Mouse (Mus musculus) heart, postnatal 0 days (tissue): ENCODE results near the gene Pitx3. TPM values are rescaled to one million over a fixed set of nuclear protein-coding genes. Genes with fewer than 3 reads are reported as not detected.
A peak's percentile ranks its signal among the peaks of the same experiment; 100 is the strongest.

Experiments
- ATAC-seq: fragments of 200-750 bp; cut with Nextera tagmentation; 2 replicates; pipeline ENCODE4 v1.8.0; 2017; ENCODE audit warnings: low read depth, moderate number of reproducible peaks, moderate library complexity; ENCODE audit not compliant: insufficient read depth
- DNase-seq: peaks from one replicate; pipeline ENCODE4 v3.0.0-alpha.2; 2016; ENCODE audit warnings: low spot score
- H3K27ac ChIP-seq: fragments of 300-500 bp; sonication (generic); 2 replicates; pipeline ENCODE4 v1.5.1; 2014; ENCODE audit warnings: low read depth, mild to moderate bottlenecking
- H3K27me3 ChIP-seq: fragments of 300-500 bp; sonication (generic); 2 replicates; pipeline ENCODE4 v1.6.1; 2014; ENCODE audit warnings: low read length, mixed read lengths; ENCODE audit not compliant: control insufficient read depth, insufficient read depth
- H3K36me3 ChIP-seq: fragments of 300-500 bp; sonication (generic); replicated peaks from 2 replicates; pipeline ENCODE4 v1.6.1; 2014; ENCODE audit warnings: low read length, mixed read lengths; ENCODE audit not compliant: control insufficient read depth, insufficient read depth
- H3K4me1 ChIP-seq: fragments of 300-500 bp; sonication (generic); 2 replicates; pipeline ENCODE4 v1.6.1; 2014; ENCODE audit warnings: antibody characterized with exemption; ENCODE audit not compliant: control insufficient read depth, insufficient read depth
- H3K4me2 ChIP-seq: fragments of 300-500 bp; sonication (generic); 2 replicates; pipeline ENCODE4 v1.6.1; 2014; ENCODE audit warnings: low read depth, mild to moderate bottlenecking, low read length, moderate library complexity
- H3K4me3 ChIP-seq: fragments of 300-500 bp; sonication (generic); 2 replicates; pipeline ENCODE4 v1.5.1; 2014; ENCODE audit warnings: low read depth, low read length
- H3K9ac ChIP-seq: fragments of 300-500 bp; sonication (generic); replicated peaks from 2 replicates; pipeline ENCODE4 v1.6.1; 2014; ENCODE audit warnings: low read depth, low read length, mixed read lengths
- H3K9me3 ChIP-seq: fragments of 300-500 bp; sonication (generic); replicated peaks from 2 replicates; pipeline ENCODE4 v1.6.1; 2016; ENCODE audit warnings: low read length; ENCODE audit not compliant: control insufficient read depth
- CTCF ChIP-seq: IDR thresholded peaks from 2 replicates; pipeline ENCODE4 v1.5.1; 2016; ENCODE audit warnings: antibody characterized with exemption, control low read depth, low read depth
- EP300 ChIP-seq: IDR thresholded peaks from 2 replicates; pipeline ENCODE4 v1.6.1; 2016; ENCODE audit warnings: antibody characterized with exemption, low read depth
- WGBS: fragments of 180-500 bp; shearing (Covaris S2); extraction: QIAGEN DNeasy Blood & Tissue Kit; methylation state at CpG from one replicate; pipeline ENCODE4 v1.1.7; 2014; 5-methylcytosine and 5-hydroxymethylcytosine counted together
- polyA plus RNA-seq: library from polyadenylated mRNA; unstranded; fragments of >200 nt; fragmentation: Nextera tagmentation; extraction: Ambion mirVana; gene quantifications from 2 replicates; pipeline ENCODE4 v1.2.1, GENCODE M21; 2015
- total RNA-seq: library from RNA; depleted of rRNA; stranded (reverse); fragments of >200 nt; gene quantifications from 2 replicates; pipeline ENCODE4 v1.2.3, GENCODE M21; 2014; ENCODE audit warnings: low replicate concordance; rRNA removed

The Pitx3 gene
- total and polyA plus RNA-seq, 2 experiments from 2014 or later: not detected

GRCm38 (mm10) chr19:46086337-46086736, 61.8 kb downstream of the Pitx3 start:
- Histone ChIP-seq H3K27me3 (no peaks in the 10 kb centered on the region), H3K4me3 (no peak overlapping the region), H3K9me3 (no peaks in the 10 kb centered on the region), H3K4me2 (no peak overlapping the region), H3K4me1 (peaks cover 7% of the 10 kb centered on the region), H3K27ac (no peak overlapping the region), H3K36me3 (peaks cover 43% of the 10 kb centered on the region), H3K9ac (no peak overlapping the region)
- DNase-seq: peak; percentile 67
- TF ChIP-seq CTCF: peak; percentile 76
- TF ChIP-seq EP300: no peak
- no peak; the same call in 1 of the 2 replicates for ATAC-seq
- 53% methylated on average over 3 of the region's 3 CpGs for WGBS

Other genes starting within 250 kb of the Pitx3 start
- 7.0 and 11.4 TPM in 2 replicates for gene Armh3, start 149.8 kb downstream of the Pitx3 start, total RNA-seq
- 10.4 and 11.1 TPM in 2 replicates for gene Armh3, start 149.8 kb downstream of the Pitx3 start, polyA plus RNA-seq
- gene Hps6, start 144.8 kb downstream of the Pitx3 start, total RNA-seq: 9.7 and 12.1 TPM in 2 replicates
- gene Hps6, start 144.8 kb downstream of the Pitx3 start, polyA plus RNA-seq: 5.6 and 6.3 TPM in 2 replicates
- gene Pprc1, start 103.4 kb downstream of the Pitx3 start, total RNA-seq: 6.3 and 6.8 TPM in 2 replicates
- 5.1 and 6.5 TPM in 2 replicates for gene Pprc1, start 103.4 kb downstream of the Pitx3 start, polyA plus RNA-seq
- gene Ldb1, start 103.1 kb downstream of the Pitx3 start, total RNA-seq: 72.3 and 79.3 TPM in 2 replicates
- gene Ldb1, start 103.1 kb downstream of the Pitx3 start, polyA plus RNA-seq: 52.1 and 59.3 TPM in 2 replicates
- 11.0 and 19.7 TPM in 2 replicates for gene Nolc1, start 72.5 kb downstream of the Pitx3 start, total RNA-seq
- 22.7 and 28.1 TPM in 2 replicates for gene Nolc1, start 72.5 kb downstream of the Pitx3 start, polyA plus RNA-seq
- gene Elovl3, start 16.4 kb downstream of the Pitx3 start, total RNA-seq: not detected in 2 replicates
- not detected in 2 replicates for gene Elovl3, start 16.4 kb downstream of the Pitx3 start, polyA plus RNA-seq
- gene Gbf1, start 4.2 kb upstream of the Pitx3 start, total RNA-seq: 39.7 and 46.8 TPM in 2 replicates
- gene Gbf1, start 4.2 kb upstream of the Pitx3 start, polyA plus RNA-seq: 27.5 and 29.0 TPM in 2 replicates
- 26.9 and 28.8 TPM in 2 replicates for gene Nfkb2, start 156.0 kb upstream of the Pitx3 start, total RNA-seq
- gene Nfkb2, start 156.0 kb upstream of the Pitx3 start, polyA plus RNA-seq: 6.6 and 7.2 TPM in 2 replicates
- gene Psd, start 178.8 kb upstream of the Pitx3 start, total RNA-seq: 0.97 and 13.4 TPM in 2 replicates
- 1.7 and 2.2 TPM in 2 replicates for gene Psd, start 178.8 kb upstream of the Pitx3 start, polyA plus RNA-seq
- gene Fbxl15, start 179.9 kb upstream of the Pitx3 start, total RNA-seq: 10.4 and 13.3 TPM in 2 replicates
- 11.5 and 12.2 TPM in 2 replicates for gene Fbxl15, start 179.9 kb upstream of the Pitx3 start, polyA plus RNA-seq
- 91.7 and 114 TPM in 2 replicates for gene Cuedc2, start 190.4 kb upstream of the Pitx3 start, total RNA-seq
- gene Cuedc2, start 190.4 kb upstream of the Pitx3 start, polyA plus RNA-seq: 129 and 136 TPM in 2 replicates
- 5.2 and 21.8 TPM in 2 replicates for gene Mfsd13a, start 192.8 kb upstream of the Pitx3 start, total RNA-seq
- gene Mfsd13a, start 192.8 kb upstream of the Pitx3 start, polyA plus RNA-seq: 3.2 and 3.7 TPM in 2 replicates
- gene 2310034G01Rik, start 202.0 kb upstream of the Pitx3 start, total RNA-seq: 1.5 TPM in 1 of 2 replicates, not detected in the other
- gene 2310034G01Rik, start 202.0 kb upstream of the Pitx3 start, polyA plus RNA-seq: 1.1 and 1.3 TPM in 2 replicates
- 153 and 173 TPM in 2 replicates for gene Actr1a, start 247.4 kb upstream of the Pitx3 start, total RNA-seq
- gene Actr1a, start 247.4 kb upstream of the Pitx3 start, polyA plus RNA-seq: 115 and 118 TPM in 2 replicates
- 10.4 and 11.0 TPM in 2 replicates for gene Sufu, start 248.6 kb upstream of the Pitx3 start, total RNA-seq
- 9.2 and 9.5 TPM in 2 replicates for gene Sufu, start 248.6 kb upstream of the Pitx3 start, polyA plus RNA-seq